ENCODE assay signal across 17 mouse cellular contexts in the genomic region with DNA sequence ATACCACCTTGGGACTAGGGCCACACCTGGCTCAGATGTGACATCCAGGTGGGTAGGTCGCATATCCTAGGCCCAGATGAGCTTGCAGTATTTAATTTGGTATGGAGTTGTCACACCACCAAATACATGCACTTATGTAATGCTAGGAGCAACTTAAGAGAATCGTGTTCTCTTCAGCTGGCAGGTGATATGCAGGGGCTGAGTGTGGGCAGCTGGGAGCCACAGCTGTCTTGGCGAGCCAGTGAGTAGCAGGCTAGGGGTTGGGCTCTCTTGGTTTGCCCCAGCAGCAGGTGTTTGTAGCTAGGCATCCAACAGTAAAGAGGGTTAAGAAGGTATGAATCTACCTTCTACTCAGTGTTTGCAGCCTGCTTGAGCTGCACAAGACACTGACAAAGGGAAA. TPM values are rescaled to one million over a fixed set of nuclear protein-coding genes. Genes with fewer than 3 reads are reported as not detected.
DNase-seq lines count a peak whose midpoint lies in the region; ATAC-seq and TF ChIP-seq lines count a peak whose summit lies in the region.
"Had no signal": no experiment of that assay in that cellular context is flagged by ENCODE, and none has a peak within 500 bp of the region (broad histone marks: within the 10 kb centered on the region; RNA-seq: fewer than 3 reads in every experiment).

No protein-coding gene starts in this region.

- H3K27ac ChIP-seq in embryonic facial prominence, embryonic 13.5 days: no peak overlapping the region
- no peak overlapping the region for H3K27ac ChIP-seq in embryonic facial prominence, embryonic 10.5 days (replicated peaks)
- peak overlapping the region; percentile 0; the same call in 1 of the 2 replicates for H3K27ac ChIP-seq in kidney, embryonic 15.5 days
- H3K27ac ChIP-seq in kidney, adult 2 months (ENCODE audit: insufficient read depth, low read depth, low read length): no peak overlapping the region; the same call in 1 of the 2 replicates
- H3K27ac ChIP-seq in thymus, adult 2 months (ENCODE audit: control insufficient read depth, insufficient read depth, low read length): no peak overlapping the region
- H3K27ac ChIP-seq: hindbrain, embryonic 15.5 days; liver, embryonic 15.5 days; neural tube, embryonic 15.5 days had no signal

- H3K9me3 ChIP-seq in embryonic facial prominence, embryonic 13.5 days: no peaks in the 10 kb centered on the region
- no peaks in the 10 kb centered on the region for H3K9me3 ChIP-seq in embryonic facial prominence, embryonic 10.5 days
- H3K9me3 ChIP-seq in kidney, embryonic 15.5 days (replicated peaks): no peaks in the 10 kb centered on the region
- H3K9me3 ChIP-seq: hindbrain, embryonic 15.5 days; liver, embryonic 15.5 days; neural tube, embryonic 15.5 days had no signal

- no peaks in the 10 kb centered on the region for H3K27me3 ChIP-seq in embryonic facial prominence, embryonic 13.5 days
- H3K27me3 ChIP-seq in embryonic facial prominence, embryonic 10.5 days (replicated peaks; ENCODE audit: low read depth, poor library complexity, severe bottlenecking): peaks cover 7% of the 10 kb centered on the region; the same call in 1 of the 2 replicates
- no peaks in the 10 kb centered on the region for H3K27me3 ChIP-seq in kidney, embryonic 15.5 days
- H3K27me3 ChIP-seq in kidney, adult 2 months (replicated peaks; ENCODE audit: control insufficient read depth, insufficient read depth, low read length): no peaks in the 10 kb centered on the region
- no peaks in the 10 kb centered on the region for H3K27me3 ChIP-seq in thymus, adult 2 months (ENCODE audit: control insufficient read depth, insufficient read depth, low read length)
- H3K27me3 ChIP-seq: hindbrain, embryonic 15.5 days; liver, embryonic 15.5 days; neural tube, embryonic 15.5 days; Patski had no signal

- no peak for TF ChIP-seq CTCF in kidney, adult 2 months (conservative IDR thresholded peaks at IDR 0.05; ENCODE audit: insufficient read depth, insufficient read length, low read depth, low read length)
- TF ChIP-seq CTCF in thymus, adult 2 months (IDR thresholded peaks at IDR 0.05; ENCODE audit: borderline replicate concordance, control insufficient read depth, extremely low read depth, insufficient read depth, low read length, poor library complexity): no peak

- peak; percentile 26; the same call in 1 of the 2 replicates for ATAC-seq in embryonic facial prominence, embryonic 13.5 days (ENCODE audit: insufficient number of reproducible peaks, insufficient read depth, low FRiP score, low TSS enrichment, low read depth)
- ATAC-seq in kidney, embryonic 15.5 days (replicated peaks; ENCODE audit: low FRiP score): no peak
- ATAC-seq in erythroid progenitor cell, adult 5-6 weeks (replicated peaks; ENCODE audit: low FRiP score, poor library complexity, severe bottlenecking): no peak
- ATAC-seq: Patski had no signal

- peaks cover 33% of the 10 kb centered on the region for H3K4me1 ChIP-seq in embryonic facial prominence, embryonic 13.5 days
- peaks cover 37% of the 10 kb centered on the region for H3K4me1 ChIP-seq in embryonic facial prominence, embryonic 10.5 days
- H3K4me1 ChIP-seq in kidney, embryonic 15.5 days: peaks cover 63% of the 10 kb centered on the region
- peaks cover 9% of the 10 kb centered on the region for H3K4me1 ChIP-seq in kidney, adult 2 months (ENCODE audit: control insufficient read depth, insufficient read depth, low read length)
- H3K4me1 ChIP-seq in thymus, adult 2 months (replicated peaks; ENCODE audit: control insufficient read depth, insufficient read depth, low read length): no peaks in the 10 kb centered on the region

- H3K4me3 ChIP-seq in embryonic facial prominence, embryonic 13.5 days: no peak overlapping the region
- H3K4me3 ChIP-seq in embryonic facial prominence, embryonic 10.5 days: no peak overlapping the region
- no peak overlapping the region for H3K4me3 ChIP-seq in kidney, embryonic 15.5 days (replicated peaks)
- H3K4me3 ChIP-seq in kidney, adult 2 months (ENCODE audit: insufficient read depth, low read depth, low read length): no peak overlapping the region
- H3K4me3 ChIP-seq in thymus, adult 2 months (ENCODE audit: control insufficient read depth, insufficient read depth, low read length): no peak overlapping the region
- H3K4me3 ChIP-seq: erythroblast, embryonic 14.5 days; hindbrain, embryonic 15.5 days; liver, embryonic 15.5 days; neural tube, embryonic 15.5 days had no signal

- H3K36me3 ChIP-seq in embryonic facial prominence, embryonic 13.5 days: no peaks in the 10 kb centered on the region
- H3K36me3 ChIP-seq in embryonic facial prominence, embryonic 10.5 days (replicated peaks): no peaks in the 10 kb centered on the region
- H3K36me3 ChIP-seq in kidney, embryonic 15.5 days: no peaks in the 10 kb centered on the region
- H3K36me3 ChIP-seq in kidney, adult 2 months (ENCODE audit: control insufficient read depth, insufficient read depth, low read length): no peaks in the 10 kb centered on the region
- no peaks in the 10 kb centered on the region for H3K36me3 ChIP-seq in thymus, adult 2 months (ENCODE audit: control insufficient read depth, insufficient read depth, low read length)
- H3K36me3 ChIP-seq: hindbrain, embryonic 15.5 days; liver, embryonic 15.5 days; neural tube, embryonic 15.5 days had no signal

- 60% methylated on average over 3 of the region's 3 CpGs for WGBS in embryonic facial prominence, embryonic 13.5 days
- WGBS in embryonic facial prominence, embryonic 10.5 days: 82% methylated on average over 3 of the region's 3 CpGs
- 56% methylated on average over 3 of the region's 3 CpGs for WGBS in kidney, embryonic 15.5 days
- WGBS in kidney, adult 2 months: 78% methylated on average over 3 of the region's 3 CpGs
- WGBS in thymus, adult 2 months: 35% methylated on average over 3 of the region's 3 CpGs

- H3K4me2 ChIP-seq in embryonic facial prominence, embryonic 13.5 days: no peak overlapping the region
- no peak overlapping the region for H3K4me2 ChIP-seq in kidney, embryonic 15.5 days
- H3K4me2 ChIP-seq: hindbrain, embryonic 15.5 days; liver, embryonic 15.5 days; neural tube, embryonic 15.5 days had no signal

- no peak for DNase-seq in embryonic facial prominence, embryonic 10.5 days (ENCODE audit: low spot score)
- DNase-seq in kidney, adult 2 months: no peak
- peak; percentile 11 for DNase-seq in thymus, adult 2 months
- no peak for DNase-seq in thymus, adult 18-20 months
- no peak for DNase-seq in liver
- DNase-seq: cerebellum, adult 8-10 months; embryo, embryonic 11 days; gastrocnemius, postnatal 25 days; kidney, postnatal 10 days had no signal

- no peak overlapping the region for H3K9ac ChIP-seq in embryonic facial prominence, embryonic 13.5 days
- no peak overlapping the region for H3K9ac ChIP-seq in kidney, embryonic 15.5 days
- H3K9ac ChIP-seq: hindbrain, embryonic 15.5 days; liver, embryonic 15.5 days; neural tube, embryonic 15.5 days had no signal

- TF ChIP-seq POLR2A in kidney, adult 2 months (IDR thresholded peaks at IDR 0.05; ENCODE audit: low read depth, low read length): no peak
- no peak for TF ChIP-seq POLR2A in thymus, adult 2 months (IDR thresholded peaks at IDR 0.05; ENCODE audit: control insufficient read depth, extremely low read depth, insufficient read depth, low read length, poor library complexity)

RNA-seq across cellular contexts. Expression of a gene that starts 49.4 kb away (rescaled TPM):
- 4.3 and 5.4 TPM in 2 replicates for polyA plus RNA-seq in embryonic facial prominence, embryonic 13.5 days (2015; fragmentation: Nextera tagmentation; extraction: Ambion mirVana)
- 1.2 and 1.4 TPM in 2 replicates for polyA plus RNA-seq in embryonic facial prominence, embryonic 10.5 days (2016; fragmentation: Nextera tagmentation; extraction: Ambion mirVana)
- 7.3 and 7.5 TPM in 2 replicates for polyA plus RNA-seq in kidney, embryonic 15.5 days (2015; fragmentation: Nextera tagmentation; extraction: Ambion mirVana)
- polyA plus RNA-seq in kidney, adult 2 months (2012; rRNA removed): 6.6 and 7.3 TPM in 2 replicates
- 3.5 TPM in 2 replicates for polyA plus RNA-seq in thymus, adult 2 months (2012; rRNA removed)
- not detected in 2 replicates for total RNA-seq in erythroid progenitor cell, adult 5-6 weeks (2015; ENCODE audit: low replicate concordance)
- total RNA-seq in erythroid progenitor cell, adult 5-6 weeks (2017; ENCODE audit: low replicate concordance): not detected in 2 replicates
- polyA plus RNA-seq: erythroblast, embryonic 14.5 days had no signal
